Mouse (Mus musculus) large intestine, adult 2 months (tissue): ENCODE data around the gene Clca2. TPM values are rescaled to one million over a fixed set of nuclear protein-coding genes. Genes with fewer than 3 reads are reported as not detected.

Source experiments
- DNase-seq: peaks from one replicate; pipeline ENCODE4 v3.0.0-alpha.2; 2012; ENCODE audit warnings: low read depth, low spot score
- WGBS: fragments of 180-500 bp; shearing (Covaris S2); methylation state at CpG from one replicate; pipeline ENCODE4 v1.1.7; 2018; 5-methylcytosine and 5-hydroxymethylcytosine counted together
- polyA plus RNA-seq: library from polyadenylated mRNA; depleted of rRNA; stranded (reverse); fragments of >200 nt; gene quantifications from 2 replicates; pipeline ENCODE4 v1.2.3, GENCODE M21; 2012; rRNA removed

Clca2 gene
- polyA plus RNA-seq: 0.11 and 0.18 TPM in 2 replicates

- DNase-seq: no peak
- WGBS: 67% methylated on average over 6 of the region's 6 CpGs
These were observed at the start of gene Clca2 for GRCm38 (mm10) chr3:145099291-145099690. Gene Clca2 (minus strand): TSS chr3:145099443.

DNA sequence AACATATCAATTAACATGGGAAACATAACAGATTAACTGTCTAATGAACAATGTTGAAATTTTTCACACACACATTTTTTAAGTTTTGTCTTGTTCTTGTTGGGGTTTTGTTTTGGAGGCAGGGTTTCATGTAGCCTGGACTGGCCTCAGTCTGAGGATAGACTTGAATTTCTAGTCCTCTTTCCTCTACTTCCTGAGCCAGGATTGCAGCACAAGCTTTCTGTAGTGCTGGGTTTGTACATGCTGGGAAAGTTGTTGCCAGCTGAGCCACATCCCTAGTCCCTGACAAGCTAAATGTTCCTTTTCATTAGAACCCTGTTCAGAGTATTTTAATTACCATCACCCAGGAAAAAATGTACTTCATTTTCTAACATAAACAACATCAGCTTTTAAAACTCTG is 48.7 kb upstream of the Clca2 start:
- DNase-seq: no peak

DNA sequence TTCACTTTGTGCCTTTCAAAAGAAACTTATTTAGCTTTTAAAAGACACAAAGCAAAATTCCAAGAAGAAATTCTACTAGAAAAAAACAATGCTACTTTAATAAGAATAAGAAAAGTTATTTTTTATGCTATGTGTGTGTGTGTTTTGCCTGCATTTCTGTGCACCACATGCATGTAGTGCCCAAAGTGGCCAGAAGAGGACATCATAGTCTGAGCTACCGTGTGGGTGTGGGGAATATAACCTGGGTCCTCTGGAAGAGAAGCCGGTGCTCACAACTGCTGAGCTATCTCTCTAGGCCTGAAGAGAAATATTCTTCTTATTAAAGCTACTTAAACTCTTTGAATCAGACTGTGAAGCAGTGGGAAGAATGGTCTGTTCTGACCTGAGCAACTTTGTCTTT is 48.2 kb upstream of the Clca2 start:
- DNase-seq: no peak
- WGBS: 78% methylated on average over 2 of the region's 2 CpGs

DNA sequence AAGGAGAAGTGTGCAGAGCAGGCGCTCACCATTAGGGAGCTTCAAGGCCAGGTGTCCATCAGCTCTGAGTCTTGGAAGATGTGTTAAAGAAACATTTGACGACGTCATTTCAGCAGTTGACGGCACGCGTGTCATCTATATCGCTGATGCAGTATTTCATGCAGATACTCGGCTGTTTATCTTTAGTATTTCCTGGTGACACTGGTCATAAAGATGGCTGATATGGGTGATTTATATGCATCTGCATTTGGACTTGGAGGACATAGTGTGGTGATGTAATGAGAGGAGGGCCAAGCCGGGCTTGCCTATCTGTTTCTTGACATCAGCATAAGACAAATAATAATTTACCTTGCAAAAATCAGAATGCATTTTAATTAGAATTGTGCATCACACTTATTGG is 47.6 kb upstream of the Clca2 start:
- 86% methylated on average over 9 of the region's 9 CpGs for WGBS

DNA sequence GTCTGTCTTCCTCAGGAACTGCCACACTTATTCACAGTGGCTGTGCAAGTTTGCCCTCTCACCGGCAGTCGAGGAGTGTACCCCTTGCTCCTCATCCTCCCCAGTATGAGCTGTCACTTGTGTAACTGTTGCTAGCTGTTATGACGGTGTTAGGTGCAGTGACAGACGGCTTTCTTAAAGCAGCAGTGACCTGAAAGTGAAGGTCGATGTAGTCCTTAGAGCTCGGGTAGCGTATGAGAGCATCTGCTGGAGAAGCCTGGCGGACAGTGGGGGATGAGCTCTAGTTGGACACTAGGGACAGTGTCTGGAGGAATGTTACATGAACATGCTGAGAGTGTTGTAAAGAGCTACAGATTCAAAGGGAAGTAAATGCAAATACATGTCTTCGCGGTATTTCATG is 44.6 kb upstream of the Clca2 start:
- DNase-seq: no peak
- WGBS: 92% methylated on average over 10 of the region's 10 CpGs

More for the DNA sequence above, 47.6 kb upstream of the Clca2 start:
- DNase-seq: no peak

- DNase-seq: no peak
These were observed 43.7 kb upstream of the Clca2 start for GRCm38 (mm10) chr3:145142925-145143324.

DNA sequence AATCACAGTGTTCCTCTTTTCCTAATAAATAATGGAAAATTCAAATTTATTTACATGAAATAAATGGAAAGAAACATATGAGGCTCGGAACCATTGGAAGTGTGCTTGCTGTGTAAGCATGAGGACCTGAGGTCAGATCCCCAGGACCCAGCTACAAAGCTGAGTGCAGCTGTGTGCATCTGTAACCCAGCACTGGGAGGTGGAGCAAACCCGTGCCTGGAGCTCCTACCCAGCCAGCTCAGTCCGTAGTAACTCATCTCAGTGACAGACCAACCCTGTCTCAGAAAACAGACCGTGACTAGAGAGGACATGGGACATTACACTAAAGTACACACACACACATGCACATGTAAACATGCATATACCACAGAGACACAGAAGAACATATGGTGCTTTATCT is 41.0 kb upstream of the Clca2 start:
- DNase-seq: no peak
- 84% methylated on average over 4 of the region's 4 CpGs for WGBS

DNA sequence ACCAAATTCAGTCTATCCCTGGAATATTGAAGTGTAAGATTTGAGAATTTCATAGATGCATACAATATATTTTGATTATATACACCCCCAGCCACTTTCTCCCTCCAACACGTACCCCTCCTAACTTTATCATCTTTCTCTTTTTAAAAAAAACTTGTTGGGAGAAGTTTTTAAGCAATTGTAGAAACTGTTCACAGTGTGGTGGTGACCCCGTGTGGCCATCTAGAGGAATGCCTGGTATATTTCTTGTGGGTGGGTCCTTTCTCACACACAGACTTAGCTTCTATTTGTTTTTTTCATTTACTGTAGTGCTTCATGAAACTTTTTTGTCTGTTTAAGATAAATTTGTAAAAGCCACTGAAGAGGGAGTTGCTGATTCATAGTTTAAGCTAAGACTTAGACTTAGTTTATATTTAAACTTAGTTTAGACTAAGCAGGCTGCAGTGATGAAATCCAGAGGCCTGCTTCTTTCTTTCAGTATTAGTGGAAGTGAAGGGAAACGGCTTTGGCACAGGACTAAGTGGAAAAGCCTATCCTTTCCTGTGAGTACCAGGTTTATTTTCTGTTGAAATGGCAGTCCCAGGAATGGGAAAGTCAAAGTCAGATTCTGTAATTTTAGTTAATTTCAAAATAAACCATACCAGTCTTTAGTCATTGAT is 32.1 kb upstream of the Clca2 start:
- WGBS: 12% methylated on average over 3 of the region's 3 CpGs
- DNase-seq: peak; percentile 19

DNA sequence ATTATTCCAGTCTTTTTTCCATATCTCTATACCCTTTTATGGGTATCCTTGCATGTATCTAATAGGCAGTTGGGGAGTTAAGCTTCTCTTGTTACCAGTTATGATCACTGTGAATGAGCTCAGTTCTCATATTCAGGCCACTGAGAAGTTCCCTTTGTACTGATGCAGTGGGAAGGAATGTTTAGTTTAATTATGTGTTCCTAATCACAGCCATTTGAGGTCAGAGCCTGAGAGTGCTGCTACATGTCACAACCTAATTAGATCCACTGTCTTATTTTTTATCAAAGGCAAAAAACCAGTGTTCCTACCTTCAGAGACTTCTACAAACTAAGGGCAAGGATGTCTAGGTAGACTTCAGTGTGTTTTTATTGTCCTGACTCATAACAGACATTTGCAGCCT is 30.1 kb upstream of the Clca2 start:
- DNase-seq: no peak

GRCm38 (mm10) chr3:145126618-145127017 is 27.4 kb upstream of the Clca2 start:
- no peak for DNase-seq
- 67% methylated on average over 2 of the region's 2 CpGs for WGBS

DNA sequence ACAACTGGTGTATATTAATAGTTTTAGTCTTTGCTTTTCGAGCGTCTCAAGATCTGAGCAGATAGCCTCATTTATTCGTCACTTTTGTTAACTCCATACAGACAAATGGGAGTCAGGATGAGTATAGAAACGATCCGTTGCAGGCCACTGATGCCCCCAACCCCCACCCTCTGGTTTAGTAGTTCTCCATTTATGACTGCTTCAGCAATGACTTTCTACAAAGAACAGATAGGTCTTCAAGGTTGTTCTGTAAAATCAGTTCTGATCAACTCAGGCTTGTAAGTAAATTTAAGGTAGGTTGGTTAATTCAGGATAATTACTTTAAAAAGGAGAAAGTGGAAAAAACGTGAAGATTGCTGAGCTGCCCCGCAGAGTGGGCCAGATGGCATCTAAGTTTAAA is 20.2 kb upstream of the Clca2 start:
- 59% methylated on average over 7 of the region's 7 CpGs for WGBS
- DNase-seq: no peak

- WGBS: 2% methylated on average over 14 of the region's 14 CpGs
- DNase-seq: no peak
These were observed 19.7 kb upstream of the Clca2 start for GRCm38 (mm10) chr3:145119002-145119358.

DNA sequence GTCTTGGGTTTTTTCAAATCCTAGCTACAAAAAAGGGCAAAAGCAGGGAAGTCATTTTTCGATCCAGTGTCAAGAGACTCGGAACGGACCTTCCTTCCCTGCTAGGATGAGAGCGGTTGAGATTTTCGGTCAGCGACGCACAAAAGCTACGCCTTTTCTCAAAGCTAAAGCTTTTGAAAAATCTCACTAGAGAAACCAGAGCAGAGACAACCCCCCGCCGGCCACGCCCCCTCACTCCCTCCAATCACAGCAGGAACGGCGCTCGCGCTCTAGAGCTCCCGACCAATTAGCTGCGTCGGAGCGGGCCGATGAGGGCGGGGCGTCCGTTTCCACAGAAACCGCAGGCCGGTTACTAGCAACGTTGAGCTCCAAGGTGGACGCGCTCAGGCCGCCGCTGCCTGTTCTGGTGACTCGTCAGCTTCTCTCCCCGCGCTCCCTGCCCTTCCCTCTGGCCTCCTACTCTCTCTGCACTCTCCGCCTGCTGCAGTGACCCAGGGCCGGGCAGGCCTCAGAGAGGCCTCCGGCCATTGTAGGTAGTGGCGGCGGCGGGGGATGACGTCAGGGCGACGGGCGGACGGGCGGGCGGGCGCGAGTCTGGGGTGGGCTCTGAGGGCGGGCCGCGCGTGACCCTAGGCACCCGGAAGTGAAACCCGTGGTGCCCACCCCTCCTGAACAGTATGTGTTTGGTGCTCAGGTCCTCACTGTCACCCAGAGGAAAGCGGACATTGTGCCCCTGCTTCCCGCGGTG is 19.2 kb upstream of the Clca2 start, which contains the start of gene Odf2l:
Gene Odf2l, plus strand, starts transcription at position 335 of the 748 bp plus-strand sequence.
- WGBS: under 1% methylated on average over 57 of the region's 57 CpGs
- peak; percentile 79 for DNase-seq

- 74% methylated on average over 10 of the region's 10 CpGs for WGBS
- DNase-seq: no peak
These were observed 18.4 kb upstream of the Clca2 start for GRCm38 (mm10) chr3:145117637-145118036.

- WGBS: 96% methylated on average over 2 of the region's 2 CpGs
- DNase-seq: no peak
These were observed 15.9 kb upstream of the Clca2 start for GRCm38 (mm10) chr3:145115169-145115568.

DNA sequence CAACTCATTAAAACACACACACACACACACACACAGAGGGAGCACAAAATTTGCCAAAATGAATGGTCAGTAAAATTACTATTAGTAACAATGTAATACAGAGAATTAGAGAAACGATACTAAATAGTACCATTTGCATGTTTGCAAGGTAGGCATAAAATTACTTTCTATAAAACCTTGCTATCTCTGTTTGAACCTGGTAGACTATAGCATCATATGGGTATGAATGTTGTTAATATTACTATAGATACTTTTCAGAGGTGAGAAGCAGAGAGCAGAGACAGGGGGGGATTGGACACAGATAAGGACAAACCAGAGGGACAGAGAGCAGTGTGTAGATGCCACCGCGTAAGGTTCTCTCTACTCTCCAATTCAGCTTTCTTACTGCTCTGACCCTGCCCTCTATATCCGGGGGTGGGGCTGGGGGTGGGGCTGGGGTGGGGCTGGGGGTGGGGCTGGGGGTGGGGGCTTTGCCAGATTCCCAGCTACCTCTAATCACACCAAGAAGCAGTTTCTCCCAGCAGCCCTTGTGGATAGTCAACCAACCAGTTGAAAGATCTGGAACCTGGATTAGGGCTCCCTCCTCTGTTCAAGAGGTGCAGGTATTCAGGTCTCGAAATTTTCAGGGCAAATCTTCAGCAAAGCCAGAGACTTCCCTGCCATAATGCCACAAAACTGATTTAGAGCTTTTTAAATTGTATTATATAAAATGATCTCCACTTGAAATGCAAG is 6.7 kb upstream of the Clca2 start:
- 42% methylated on average over 5 of the region's 5 CpGs for WGBS
- no peak for DNase-seq

DNA sequence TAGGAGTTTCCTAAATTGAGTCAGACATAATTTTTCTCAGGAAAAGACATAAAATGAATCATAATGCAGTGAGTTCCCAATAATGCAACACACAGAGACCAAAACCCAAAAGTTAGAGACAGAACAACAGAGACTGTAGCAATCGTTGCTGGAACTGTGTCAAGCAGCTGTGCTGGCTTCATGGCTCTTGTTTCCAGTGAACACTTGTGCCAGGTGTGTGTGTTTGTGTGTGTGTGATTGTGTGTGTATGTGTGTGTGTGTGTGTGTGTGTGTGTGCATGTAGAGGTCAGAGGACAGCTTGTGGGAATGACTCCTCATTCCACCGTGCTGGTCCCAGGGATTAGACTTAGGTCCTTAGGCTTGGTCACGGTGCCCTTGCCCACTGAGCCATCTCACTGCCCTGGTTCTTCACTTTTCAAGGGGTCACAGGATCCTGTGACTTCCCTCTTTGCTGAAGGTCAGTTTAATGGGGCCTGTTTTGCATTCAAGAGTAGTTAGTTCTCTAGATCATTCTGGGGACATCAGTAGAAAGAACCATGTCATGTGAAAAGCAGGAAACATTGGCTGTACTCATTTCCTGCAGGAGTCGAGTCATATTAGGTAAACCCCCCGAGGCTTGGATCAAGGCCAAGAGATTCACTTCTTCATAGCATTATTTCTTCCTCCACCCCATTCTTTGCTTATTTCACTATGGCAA is 6.0 kb upstream of the Clca2 start:
- WGBS: 31% methylated on average over 5 of the region's 5 CpGs
- DNase-seq: no peak

GRCm38 (mm10) chr3:145103770-145104169 is 4.5 kb upstream of the Clca2 start:
- no peak for DNase-seq
- 76% methylated on average over 5 of the region's 5 CpGs for WGBS

DNA sequence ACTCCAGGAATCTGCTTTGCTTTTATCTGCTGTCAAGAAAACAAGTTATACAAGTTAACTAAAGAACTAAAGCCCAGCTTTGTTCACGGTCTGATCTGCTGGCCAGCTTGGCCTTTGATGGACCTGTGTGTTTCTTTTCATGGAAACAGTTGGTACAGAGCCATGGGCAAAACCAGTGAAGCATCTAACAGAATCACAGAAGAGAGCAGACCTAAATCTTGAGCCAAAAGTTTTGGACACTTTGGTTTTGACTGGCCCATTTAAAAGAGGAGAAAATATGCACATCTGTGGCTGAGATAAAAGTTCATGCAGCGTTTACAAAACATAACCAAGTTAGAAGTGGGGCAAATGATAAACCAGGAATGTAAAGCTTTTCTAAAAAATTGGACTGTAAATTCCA is 4.1 kb upstream of the Clca2 start:
- no peak for DNase-seq
- WGBS: 71% methylated on average over 2 of the region's 2 CpGs

GRCm38 (mm10) chr3:145101891-145102555 is 2.8 kb upstream of the Clca2 start:
- DNase-seq: peak; percentile 91
- WGBS: 33% methylated on average over 9 of the region's 9 CpGs
